Mouse (Mus musculus) thymus, adult 18-20 months (tissue): ENCODE measurements around the gene Srarp.

Experiments used
- DNase-seq, 2 experiments: peaks; one replicate each; pipeline ENCODE4 v3.0.0; 2022; ENCODE audit warnings: mixed read lengths in 2 of 2

Srarp gene

DNA sequence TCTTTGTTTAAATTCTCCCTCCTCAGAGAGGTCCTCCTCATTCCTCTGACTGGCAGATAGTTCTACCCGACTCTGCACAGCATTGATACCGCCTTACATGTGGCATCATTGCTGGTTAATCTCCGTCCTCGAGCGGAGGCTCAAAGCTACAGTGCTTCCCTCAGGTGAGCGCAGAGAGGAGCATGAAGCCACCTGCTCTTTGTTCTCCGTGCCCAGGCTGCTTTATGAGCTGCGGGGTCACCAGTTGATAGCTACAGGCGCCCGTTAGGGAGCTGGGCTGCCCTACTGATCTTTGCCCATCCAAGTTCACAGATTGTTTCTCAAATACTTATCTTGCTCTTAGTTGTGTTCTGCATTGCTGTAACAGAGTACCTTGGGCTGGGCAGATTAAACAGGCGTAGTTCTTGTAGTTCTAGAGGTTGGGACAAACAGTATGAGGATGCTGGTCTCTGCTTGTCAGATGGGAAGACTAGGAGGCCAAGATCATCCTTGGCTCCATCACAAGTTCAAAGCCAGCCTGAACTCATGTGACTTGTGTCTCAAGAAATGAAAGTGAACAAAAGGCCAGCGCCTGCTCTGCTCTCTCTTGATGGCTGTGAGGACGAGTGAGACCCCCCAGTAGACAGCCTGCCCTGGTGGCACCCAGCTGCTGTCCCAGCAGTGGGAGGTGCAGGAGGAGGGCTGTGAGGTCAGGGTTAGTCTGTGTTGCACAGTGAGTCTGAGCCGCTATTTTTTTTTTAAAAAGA is 20.5 kb upstream of the Srarp start:
- DNase-seq: no peak

DNA sequence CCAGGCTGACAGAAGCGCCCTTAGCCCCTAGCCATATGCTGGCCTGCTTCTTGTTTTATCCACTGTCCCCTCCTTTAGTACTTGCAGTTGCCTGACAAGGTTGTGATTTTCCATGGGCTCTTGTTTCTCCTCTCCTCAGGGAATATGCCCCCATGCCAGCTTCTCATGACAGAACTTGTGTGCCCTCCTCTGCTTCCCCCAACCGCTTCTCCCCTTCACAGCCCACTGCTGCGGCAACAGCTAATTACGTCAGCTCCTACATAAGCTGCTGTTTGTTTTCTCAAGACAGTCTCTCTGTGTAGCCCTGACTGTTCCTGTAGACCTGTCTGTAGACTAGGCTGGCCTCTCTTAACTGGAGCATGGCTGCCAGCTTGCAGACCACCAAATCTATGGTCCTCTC is 19.6 kb upstream of the Srarp start:
- no peak for DNase-seq

DNA sequence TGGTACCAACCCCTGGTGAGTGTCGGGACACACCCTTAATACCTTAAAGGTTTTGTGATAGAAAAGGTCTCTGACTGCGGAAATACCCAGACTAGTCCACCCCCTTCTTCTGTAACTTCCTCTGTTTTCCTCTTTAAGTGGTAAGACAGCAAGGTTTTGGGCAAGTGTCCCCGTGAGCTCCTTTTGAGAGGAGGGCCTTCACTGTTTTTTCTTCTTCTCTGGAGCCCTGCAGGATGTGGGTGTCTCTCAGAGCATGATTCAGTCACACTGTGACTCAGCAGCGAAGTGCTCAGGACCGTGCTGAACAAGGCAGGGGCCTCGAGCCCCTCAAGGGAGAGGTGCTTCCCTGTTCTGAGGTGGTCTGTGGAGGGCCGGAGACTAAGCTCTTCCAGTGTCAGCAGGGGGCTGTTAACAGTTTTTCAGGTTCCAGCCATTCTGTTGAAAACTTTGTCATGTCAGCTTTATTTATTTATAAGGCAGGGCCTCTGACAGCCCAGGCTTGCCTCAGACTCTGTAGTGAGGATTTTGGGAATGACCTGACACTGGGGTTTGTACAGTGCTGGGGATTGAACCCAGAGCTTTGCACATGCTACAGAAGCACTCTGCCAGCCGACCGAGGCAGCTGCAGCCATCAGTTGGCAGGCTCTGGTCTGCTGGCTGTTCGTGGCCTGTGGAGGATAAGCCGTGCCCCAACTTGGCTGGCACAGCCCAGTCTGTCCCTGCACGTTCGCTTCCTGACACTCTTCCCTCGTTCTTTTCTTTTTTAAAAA is 18.9 kb upstream of the Srarp start:
- DNase-seq: peak in 1 of 2 experiments; percentile 28

DNA sequence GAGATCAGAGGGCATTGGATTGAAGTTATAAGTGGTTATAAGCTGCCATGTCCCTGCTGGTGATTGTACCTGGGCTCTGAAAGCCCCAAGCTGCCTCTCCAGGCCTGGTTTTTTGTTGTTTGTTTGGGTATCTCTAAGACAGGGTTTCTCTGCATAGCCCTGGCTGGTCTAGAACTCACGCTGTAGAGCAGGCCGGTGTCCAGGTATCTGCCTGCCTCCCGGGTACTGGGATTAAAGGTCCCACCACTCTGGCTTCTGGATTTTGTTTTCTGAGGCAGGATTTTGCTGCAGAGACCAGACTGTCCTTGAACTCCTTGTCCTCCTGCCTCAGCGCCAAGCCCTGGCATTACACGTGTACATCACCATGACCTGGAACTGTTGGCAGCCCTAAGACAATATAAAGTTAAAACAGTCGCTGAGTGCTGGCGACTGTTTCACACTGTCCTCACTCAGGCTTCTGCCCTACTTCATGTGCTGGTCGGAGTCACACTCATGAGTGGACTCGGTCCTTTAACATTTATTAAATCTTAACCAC is 16.1 kb upstream of the Srarp start:
- DNase-seq: no peak

DNA sequence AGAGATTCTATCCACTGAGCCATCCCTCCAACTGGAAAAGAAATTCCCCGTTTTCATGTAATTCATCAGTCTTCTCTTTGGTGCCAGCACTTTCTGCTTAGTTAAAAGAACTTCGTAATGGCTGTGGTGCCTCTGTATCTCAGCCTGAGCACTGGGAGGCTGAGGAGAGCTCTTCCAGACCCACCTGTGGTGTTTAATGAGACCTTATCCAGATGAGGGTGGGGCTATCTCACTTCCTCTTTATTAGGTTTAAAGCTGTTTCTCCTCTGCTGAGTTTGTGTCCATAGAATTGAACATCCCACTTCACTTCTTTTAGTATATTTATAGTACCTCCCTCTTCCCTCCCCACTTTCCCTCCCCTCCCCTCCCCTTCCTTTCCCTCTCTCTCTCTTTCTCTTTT is 15.3 kb upstream of the Srarp start:
- DNase-seq: no peak

DNA sequence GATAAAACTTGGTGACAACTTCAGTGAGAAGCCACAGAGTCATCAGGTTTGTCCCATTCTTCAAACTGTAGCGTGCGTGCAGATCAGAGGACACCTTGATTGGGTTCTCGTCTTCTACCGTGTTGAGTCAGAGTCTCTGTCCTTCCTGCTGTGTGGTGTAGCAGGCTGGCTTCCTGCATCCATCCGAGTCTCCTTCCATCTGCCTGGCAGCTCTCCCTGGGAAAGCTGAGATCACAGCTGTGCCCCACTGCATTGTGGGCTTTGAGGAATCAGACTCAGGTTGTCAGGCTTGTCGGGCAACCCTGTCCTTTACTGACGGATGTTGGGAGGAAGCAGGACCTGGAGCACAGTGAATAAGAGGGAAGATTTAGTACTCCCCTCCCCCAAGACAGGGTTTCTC is 10.3 kb upstream of the Srarp start:
- no peak for DNase-seq

DNA sequence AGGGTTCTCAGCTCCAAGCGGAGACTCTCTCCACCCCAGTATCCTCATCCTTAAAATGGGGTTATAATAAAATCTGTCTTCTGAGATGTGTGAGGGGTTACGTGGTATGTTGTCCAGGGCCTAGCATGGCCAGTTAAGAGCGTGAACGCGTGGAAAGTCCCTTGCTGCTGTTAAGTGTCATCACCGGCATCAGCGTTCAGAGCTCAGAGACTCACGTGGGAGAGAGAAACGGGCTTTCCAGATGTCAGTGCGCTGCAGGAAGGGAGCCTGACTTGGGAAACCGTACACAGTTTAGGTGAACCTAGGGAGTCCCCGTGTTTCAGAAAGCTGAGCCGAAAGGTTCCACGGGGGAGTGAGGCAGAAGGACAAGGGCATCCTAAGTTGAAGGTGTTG is 9.4 kb upstream of the Srarp start:
- DNase-seq: no peak

DNA sequence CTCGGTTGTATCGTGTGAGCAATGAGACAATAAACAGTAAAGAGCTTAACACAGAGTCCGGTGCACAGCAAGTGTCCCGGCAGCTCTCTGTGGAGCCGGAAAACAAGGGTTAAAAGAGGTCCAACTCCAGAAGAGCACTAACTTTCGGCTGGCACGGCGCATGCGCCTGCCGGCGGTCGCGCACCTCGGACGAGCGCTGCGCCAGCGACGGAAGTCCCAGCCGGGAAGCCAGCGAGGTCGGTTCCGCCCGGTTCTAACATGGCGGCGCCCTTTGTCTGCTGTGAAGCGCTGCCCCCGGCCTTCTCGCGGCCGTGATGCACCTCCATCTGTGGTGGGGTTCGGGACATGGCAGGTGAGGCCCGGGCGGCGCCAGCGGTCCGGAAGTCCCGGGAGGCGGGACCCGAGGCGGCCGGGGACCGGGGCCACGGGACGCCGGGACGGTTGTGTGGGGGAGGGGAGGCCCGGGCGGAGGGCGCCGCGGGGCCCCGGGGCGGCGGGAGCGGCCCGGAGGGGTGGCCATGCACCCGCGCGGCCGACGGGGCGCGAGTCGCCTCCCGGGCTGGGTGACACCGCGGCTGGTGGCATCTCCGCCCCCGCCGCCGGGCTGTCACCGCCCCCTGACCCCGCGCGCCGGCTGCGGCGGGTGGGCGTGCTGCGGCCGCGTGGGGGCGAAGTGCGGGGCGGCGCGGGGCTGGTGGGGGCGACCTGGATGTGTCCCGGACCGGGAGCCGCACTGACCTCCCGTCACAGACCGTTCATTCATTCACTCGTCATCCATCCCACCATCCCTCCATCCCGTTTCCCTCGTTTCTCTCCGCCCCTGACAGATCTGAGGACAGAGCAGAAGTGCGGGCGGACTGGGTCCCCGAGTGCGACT is 8.8 kb upstream of the Srarp start, which contains the start of gene Zbtb17:
TSS of gene Zbtb17 (plus strand) at position 204 of the 877 bp plus-strand sequence.
- peak; percentile 82 to 83 for DNase-seq

DNA sequence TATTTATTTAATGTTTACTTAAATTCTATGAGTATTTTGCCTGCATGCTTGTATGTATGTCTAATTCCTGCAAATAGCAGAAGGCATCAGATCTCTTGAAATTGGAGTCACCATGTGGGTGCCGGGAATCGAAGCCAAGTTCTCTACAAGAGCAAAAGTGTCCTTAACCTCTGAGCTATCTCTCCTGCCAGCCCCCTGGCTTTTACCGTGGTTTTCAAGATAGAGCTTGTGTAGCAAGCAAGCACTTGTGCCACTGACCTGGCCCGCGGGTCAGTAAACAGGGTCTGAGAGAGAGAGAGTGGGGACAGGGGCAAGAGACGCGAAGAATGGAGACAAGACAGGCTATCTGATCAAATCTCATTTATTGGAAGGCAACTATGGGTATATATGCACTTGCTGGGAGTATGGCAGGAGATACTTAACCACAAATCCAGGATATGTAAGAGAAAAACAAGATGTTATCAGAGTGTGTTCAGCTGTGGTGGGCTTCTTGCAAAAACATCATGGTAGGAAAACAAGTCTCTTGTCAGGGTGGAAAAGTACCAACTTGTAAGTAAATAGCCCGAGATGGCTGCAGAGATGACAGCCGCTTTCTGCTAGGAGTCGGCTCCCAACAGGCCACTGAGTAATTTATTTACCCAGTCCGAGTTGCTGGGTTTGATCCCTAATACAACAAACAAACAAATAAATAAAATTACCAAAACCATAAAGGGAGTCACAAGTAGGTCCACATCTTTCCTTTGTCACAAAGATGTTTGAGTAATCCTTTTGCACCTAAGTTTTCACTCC is 7.9 kb upstream of the Srarp start:
- no peak for DNase-seq

DNA sequence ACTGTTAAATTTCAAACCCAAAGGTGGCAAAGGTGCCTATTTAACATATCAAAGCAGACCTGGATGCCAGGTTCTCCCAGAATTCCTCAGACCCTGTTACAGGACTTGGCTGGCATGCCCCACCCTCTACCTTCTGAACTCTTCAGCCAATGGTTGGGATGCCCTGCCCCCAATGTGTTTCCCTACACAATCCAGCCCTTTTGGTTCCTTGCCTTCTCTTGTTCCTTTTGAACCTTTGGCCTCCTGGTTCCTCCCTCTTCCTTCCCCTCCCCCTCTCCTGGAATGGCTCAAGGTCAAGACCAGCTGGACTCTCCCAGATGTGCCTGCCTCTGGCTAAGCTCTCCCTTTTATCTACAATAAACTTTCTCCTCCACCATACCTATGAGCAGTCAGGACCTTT is 5.0 kb upstream of the Srarp start:
- no peak for DNase-seq

DNA sequence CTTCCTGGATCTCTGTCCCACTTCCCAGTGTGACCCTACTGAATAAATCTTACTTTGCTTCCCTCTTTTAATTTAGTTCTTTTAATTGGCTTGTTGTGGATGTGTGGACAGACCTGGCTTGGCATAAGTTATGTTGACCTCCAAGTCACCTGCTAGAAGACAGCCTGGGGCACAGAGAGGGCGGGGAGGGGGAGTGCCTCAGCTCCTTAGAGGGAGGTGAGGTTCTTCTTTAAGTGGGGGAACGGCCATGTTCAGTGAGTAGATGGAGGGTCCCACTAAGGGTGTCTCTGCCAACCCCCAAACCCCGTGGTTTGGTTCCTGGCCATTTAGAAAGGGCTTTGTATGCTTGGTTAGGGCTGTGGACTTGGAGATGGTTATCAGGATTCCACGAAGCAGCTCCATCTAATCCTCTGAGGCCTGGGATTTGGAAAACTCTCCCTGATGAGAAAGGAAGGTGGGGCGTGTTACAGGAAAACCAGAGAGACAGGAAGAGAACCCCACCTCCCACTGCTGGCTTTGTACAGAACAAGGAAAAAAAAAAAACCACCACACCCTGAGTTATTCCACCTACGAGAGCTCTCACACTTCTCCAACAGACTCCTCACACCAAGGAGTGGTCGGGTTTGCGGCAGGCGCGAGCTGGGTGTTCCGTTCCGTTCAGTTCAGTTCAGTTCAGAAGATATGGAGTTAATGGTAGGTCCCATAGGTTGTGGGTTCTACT is 3.3 kb upstream of the Srarp start:
- no peak for DNase-seq

DNA sequence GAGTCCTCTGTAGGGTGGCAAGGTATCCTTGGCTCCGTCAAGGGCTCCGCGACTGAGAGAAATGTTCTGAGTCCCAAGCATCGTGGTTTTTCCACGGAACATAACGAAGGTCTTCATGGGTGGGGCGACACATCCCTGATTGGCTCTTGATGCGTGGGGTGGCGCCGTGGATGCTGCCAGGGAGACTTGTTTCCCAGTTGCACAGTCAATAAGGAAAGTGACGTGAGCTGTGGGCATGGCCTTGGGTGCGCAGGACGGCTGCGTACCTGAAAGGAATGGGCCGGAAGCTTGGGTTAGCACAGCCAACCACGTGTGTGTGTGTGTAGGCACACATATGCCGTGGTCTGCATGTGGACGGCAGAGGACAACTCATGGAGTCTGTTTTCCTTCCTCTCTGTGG is 2.7 kb downstream of the Srarp start:
- DNase-seq: no peak

DNA sequence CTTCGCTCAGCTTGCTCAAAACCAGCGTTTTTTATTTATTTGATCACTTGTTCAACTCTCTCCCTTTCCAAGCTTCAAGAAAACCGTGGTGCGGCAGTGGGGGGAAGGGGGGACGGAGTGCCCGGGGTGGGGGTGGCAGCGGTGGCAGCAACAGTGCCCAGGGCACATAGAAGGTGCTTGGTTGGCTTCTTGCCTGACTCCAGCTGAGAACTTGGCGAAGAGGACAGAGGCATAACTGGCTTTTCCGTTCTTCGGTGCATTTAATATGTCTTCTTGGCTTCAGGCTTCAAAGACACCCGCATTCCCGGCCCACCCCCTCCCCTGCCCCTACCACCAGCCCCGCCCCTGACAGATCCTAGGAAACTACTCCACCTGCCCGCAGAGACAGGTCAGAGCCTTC is 3.2 kb downstream of the Srarp start:
- DNase-seq: no peak

DNA sequence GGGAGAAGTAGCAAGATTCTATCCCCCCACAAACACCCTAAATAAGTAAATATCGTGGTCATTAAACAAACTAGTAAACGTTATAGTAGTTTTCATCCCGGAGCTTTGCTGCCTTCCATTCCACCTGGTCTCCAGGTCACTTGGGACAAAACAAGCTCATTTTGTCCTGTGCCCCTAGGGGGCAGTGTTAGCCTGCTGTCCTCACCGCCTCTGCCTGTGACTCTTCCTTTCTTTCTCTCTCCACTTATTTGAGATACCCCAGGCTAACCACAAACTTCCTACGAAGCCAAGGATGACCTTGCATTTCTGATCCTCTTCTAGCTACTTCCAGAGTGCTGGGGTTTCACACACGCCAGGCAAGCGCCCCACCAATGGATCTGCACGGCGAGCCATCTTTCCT is 4.9 kb downstream of the Srarp start:
- DNase-seq: peak in 1 of 2 experiments; percentile 46

DNA sequence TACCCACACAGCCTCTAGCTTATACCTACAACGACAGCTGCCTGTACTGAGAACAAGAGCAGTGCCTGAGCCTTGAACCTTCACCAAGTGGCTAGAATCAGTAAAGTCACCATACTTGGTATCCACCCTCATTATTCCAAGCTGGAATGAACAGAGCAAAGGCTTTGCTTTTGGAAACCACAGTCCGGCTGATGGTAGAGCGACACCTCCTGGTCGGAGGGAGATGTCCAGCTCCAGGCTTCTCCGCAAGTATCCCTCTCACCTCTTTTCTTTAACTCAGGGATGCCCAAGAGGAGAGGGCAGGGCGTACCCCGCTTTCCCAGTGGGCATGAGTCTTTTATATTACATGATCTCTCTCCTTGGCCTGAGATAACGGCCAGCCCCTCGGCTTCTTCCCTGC is 6.1 kb downstream of the Srarp start:
- no peak for DNase-seq

DNA sequence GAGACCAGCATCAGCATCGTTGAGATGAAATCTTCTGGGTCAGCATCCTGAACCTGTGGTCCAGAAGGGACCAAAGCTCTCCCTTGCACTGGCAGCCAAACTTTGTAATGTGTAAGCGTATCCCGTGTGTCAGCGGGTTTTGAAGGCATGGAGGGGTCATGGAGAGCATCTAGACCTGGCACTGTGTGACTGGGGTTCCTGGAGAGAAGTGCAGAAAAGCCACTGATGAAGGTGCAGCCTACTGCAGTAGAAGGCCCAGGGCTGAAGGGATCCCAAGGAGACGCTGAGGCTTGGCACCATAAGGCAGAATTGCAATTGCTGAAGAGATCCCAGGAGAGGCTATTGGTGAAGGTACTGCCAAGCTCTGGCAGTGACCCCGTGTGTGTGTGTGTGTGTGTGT is 6.5 kb downstream of the Srarp start:
- DNase-seq: no peak

DNA sequence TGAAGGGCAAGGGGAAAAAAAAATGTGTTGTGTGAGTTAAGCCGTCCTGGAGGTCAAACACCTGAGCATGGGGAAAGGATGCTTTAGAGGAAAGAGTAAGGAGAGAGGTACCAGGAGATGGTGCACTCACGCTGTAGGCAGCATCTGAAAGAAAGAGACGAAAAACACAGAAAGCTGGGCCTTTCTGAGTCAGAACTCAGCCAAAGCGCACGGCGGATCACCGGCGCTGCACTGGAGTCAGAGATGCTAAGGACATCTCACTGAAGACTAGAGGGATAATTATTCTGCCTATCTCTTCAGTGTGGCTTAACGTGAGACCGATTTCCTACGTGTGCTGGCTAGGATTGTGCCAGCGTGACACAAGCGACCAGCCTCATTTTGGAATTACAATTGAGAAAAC is 8.0 kb downstream of the Srarp start:
- no peak for DNase-seq

DNA sequence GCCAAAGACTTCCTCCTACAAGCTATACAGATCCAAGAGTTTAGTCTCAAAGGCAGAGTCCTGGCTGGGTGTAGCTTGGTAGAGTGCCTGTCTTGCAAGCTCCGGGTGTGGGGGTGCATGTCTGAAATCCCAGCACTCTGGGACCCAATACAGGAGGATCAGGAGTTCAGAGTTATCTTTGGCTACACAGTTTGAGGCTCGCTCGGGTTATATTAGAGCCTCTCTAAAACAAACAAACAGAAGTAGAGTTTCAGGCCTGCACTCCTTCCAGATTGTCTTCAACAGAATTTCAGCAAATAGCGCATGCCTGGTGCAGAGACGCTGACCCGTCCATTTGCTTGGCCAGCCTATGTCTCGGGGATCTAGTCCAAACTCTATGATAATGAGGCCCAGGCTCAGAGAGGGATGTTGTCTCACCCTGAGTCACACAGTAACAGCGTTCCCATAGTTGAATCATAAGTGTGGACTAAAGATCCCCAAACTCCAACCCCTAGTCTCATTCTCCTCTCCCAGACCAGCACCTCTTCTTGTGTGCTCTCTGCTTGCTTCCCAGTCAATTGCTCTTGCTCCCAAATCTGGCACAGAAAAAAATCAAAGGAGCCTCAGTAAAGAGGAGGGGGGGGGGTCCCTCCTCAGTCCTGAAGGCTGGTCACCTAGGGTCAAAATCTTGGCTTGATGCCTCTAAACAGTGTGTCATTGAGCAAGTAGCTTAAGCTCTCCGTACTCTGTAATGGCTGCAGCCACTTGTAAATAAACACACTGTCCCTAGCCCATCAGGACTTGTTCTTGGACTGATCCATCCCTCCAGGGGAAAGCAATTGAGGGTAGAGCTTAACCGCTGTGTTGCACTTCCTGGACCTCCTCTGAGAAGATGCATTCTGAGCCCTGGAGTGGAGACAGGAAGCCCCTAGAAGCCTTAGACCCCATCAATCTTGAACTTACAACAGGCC is 8.8 kb downstream of the Srarp start:
- DNase-seq: no peak

DNA sequence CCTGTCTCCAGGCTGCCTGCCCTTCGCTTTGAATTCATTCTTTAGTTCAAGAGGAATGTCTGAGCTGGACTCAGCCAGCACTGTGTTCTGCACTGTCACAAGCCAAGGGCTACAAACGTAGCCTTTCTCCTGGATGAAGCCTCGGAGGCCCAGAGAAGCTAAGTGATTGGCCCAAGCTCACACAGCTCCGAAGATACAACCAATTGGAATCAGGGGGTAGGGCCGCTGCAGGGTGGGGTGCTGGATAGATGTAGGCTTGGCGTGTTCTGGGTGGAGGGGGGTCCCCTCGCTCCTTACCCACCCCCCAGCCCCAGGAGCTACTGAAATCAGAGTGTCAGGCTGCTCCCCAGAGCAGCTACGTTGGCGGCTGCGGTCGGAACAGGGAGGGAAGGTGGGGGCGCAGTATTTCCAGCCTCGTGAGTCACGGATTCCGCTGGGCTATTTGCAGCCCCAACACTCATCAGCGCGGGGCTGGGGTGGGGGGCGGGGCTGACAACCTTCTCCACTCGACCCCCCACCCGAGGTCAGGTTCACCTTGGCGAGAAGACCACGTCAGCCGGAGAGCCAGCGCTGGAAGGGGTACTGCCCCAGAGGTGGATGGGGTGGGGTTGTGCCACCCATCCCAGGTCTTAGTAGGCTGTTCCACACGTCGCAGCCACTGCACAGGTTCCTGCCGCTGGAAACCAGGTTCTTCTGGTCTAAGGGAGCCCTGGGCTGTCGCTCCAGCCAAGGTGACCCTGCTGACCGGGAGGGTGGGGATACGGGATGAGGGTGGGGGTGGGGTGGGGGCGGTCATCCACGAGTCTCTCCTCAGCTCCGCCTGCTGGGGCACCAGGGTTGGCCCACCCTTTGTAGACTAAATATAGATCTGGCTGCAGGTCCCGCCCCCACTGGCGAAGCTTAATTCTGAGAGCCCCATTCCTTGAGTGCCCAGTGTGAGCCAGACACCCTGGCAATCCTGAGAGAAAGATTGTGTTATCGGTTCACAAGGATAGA is 10.1 kb downstream of the Srarp start:
- DNase-seq: peak in 1 of 2 experiments; percentile 32
